Mouse (Mus musculus): ENCODE data around the gene Gdf7.

The Gdf7 gene

GRCm38 (mm10) chr12:8301841-8302431 is at the start of gene Gdf7:
Gene Gdf7 (minus strand): TSS chr12:8301954.
- DNase-seq (ENCODE audit: low spot score) = no peak

- no peak for DNase-seq (ENCODE audit: low spot score)
These were observed 49.5 kb upstream of the Gdf7 start for GRCm38 (mm10) chr12:8351025-8351903.

GRCm38 (mm10) chr12:8348733-8349513 is 47.2 kb upstream of the Gdf7 start:
- no peak for DNase-seq (ENCODE audit: low spot score)

GRCm38 (mm10) chr12:8347746-8348462 is 46.1 kb upstream of the Gdf7 start:
- no peak for DNase-seq (ENCODE audit: low spot score)

GRCm38 (mm10) chr12:8345539-8345938 is 43.8 kb upstream of the Gdf7 start:
- no peak for DNase-seq (ENCODE audit: low spot score)

GRCm38 (mm10) chr12:8344897-8345296 is 43.1 kb upstream of the Gdf7 start:
- no peak for DNase-seq (ENCODE audit: low spot score)

- DNase-seq (ENCODE audit: low spot score) = no peak
These were observed 41.6 kb upstream of the Gdf7 start for GRCm38 (mm10) chr12:8343381-8343780.

GRCm38 (mm10) chr12:8341008-8341407 is 39.3 kb upstream of the Gdf7 start:
- DNase-seq (ENCODE audit: low spot score) = no peak

- DNase-seq (ENCODE audit: low spot score) = no peak
These were observed 38.0 kb upstream of the Gdf7 start for GRCm38 (mm10) chr12:8339591-8340319.

- no peak for DNase-seq (ENCODE audit: low spot score)
These were observed 37.2 kb upstream of the Gdf7 start for GRCm38 (mm10) chr12:8338918-8339317.

GRCm38 (mm10) chr12:8338491-8338890 is 36.7 kb upstream of the Gdf7 start:
- DNase-seq (ENCODE audit: low spot score) = no peak

- no peak for DNase-seq (ENCODE audit: low spot score)
These were observed 35.7 kb upstream of the Gdf7 start for GRCm38 (mm10) chr12:8337286-8338060.

GRCm38 (mm10) chr12:8336601-8337285 is 35.0 kb upstream of the Gdf7 start:
- DNase-seq (ENCODE audit: low spot score) = no peak

- no peak for DNase-seq (ENCODE audit: low spot score)
These were observed 33.7 kb upstream of the Gdf7 start for GRCm38 (mm10) chr12:8335503-8335902.

GRCm38 (mm10) chr12:8334261-8334660 is 32.5 kb upstream of the Gdf7 start:
- no peak for DNase-seq (ENCODE audit: low spot score)

- DNase-seq (ENCODE audit: low spot score) = no peak
These were observed 31.9 kb upstream of the Gdf7 start for GRCm38 (mm10) chr12:8333617-8334016.

- no peak for DNase-seq (ENCODE audit: low spot score)
These were observed 30.4 kb upstream of the Gdf7 start for GRCm38 (mm10) chr12:8332174-8332542.

GRCm38 (mm10) chr12:8331489-8332173 is 29.9 kb upstream of the Gdf7 start:
- no peak for DNase-seq (ENCODE audit: low spot score)

GRCm38 (mm10) chr12:8329236-8329635 is 27.5 kb upstream of the Gdf7 start:
- DNase-seq (ENCODE audit: low spot score) = no peak

GRCm38 (mm10) chr12:8327675-8328053 is 25.9 kb upstream of the Gdf7 start:
- no peak for DNase-seq (ENCODE audit: low spot score)
